Mouse (Mus musculus) left cerebral cortex, postnatal 10 days (tissue): ENCODE results near the gene Tex45. TPM values are rescaled to one million over a fixed set of nuclear protein-coding genes. Genes with fewer than 3 reads are reported as not detected.

Source experiments
- DNase-seq, 2 experiments: peaks; one replicate each; pipeline ENCODE4 v3.0.0; 2021 to 2022; ENCODE audit warnings: low spot score in 2 of 2, mixed read lengths in 1 of 2; ENCODE audit errors: extremely low spot score in 1 of 2
- intact Hi-C: fragments of 180-260 bp; cut with DNase I; formaldehyde crosslinking; loops from one replicate; pipeline ENCODE4 v1.15.1; 2025
- total RNA-seq, 2 experiments: library from RNA; stranded (reverse); gene quantifications; 2 replicates each; pipeline ENCODE4 v1.2.3; 2021

Gene Tex45
- under 1 TPM in 1 of 2 experiments, not detected in 1; 0.30 TPM for total RNA-seq

GRCm38 (mm10) chr8:3470562-3470961 is at the start of gene Tex45:
Gene Tex45 (plus strand): TSS chr8:3470862.
- intact Hi-C loops = no loop called here

GRCm38 (mm10) chr8:3421507-3421906 is 49.2 kb upstream of the Tex45 start:
- intact Hi-C loops = no loop called here
- DNase-seq = no peak

More at GRCm38 (mm10) chr8:3470562-3470961, at the start of gene Tex45:
- DNase-seq = no peak

GRCm38 (mm10) chr8:3425217-3425616 is 45.4 kb upstream of the Tex45 start:
- DNase-seq = no peak
- intact Hi-C loops = no loop called here

DNA sequence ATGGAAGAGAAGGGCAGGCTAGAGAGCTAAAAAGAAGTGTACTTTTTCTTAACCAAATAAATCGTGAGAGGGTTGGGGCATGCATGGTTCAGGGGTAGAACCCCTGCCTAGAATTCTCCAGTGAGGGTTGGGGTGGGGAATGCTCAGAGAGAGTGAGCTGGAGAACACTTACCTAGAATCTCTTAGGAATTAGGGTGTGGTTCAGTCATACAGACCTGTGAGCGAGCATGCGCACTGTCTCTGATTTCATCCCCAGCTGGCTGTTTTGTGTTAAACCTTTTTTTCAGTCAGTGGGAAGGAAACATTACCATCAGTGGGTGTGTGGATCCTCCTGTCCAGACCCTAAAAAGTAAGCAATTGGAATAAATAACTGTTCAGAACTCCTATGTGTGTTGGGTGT is 44.5 kb upstream of the Tex45 start:
- intact Hi-C loops = no loop called here

GRCm38 (mm10) chr8:3428426-3428825 is 42.2 kb upstream of the Tex45 start:
- intact Hi-C loops = no loop called here
- no peak for DNase-seq

More for the DNA sequence above, 44.5 kb upstream of the Tex45 start:
- no peak for DNase-seq

- intact Hi-C loops = no loop called here
- DNase-seq = peak in 1 of 2 experiments; percentile 53
Observed at GRCm38 (mm10) chr8:3429966-3430365, 40.7 kb upstream of the Tex45 start.

DNA sequence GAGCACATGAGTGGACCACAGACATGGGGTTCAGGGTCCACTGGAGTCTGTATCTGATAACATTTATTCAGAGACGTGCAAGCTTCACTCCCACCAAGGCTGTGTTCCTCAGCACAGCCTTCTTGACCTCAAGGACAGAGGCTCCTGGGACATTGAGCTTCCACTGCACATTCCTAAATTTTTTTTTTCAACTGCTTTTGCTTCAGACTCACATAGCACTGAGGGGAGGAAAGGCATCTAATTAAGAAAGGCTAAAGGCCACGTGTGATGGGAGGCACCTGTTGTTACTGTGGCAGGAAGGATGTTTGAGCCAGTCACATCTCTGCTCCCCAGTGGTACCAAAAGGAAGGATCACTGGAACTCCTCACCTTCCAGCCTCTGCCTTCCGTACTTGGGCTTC is 39.5 kb upstream of the Tex45 start:
- intact Hi-C loops = no loop called here
- no peak for DNase-seq

- DNase-seq = no peak
- intact Hi-C loops = no loop called here
Observed at GRCm38 (mm10) chr8:3436492-3436891, 34.2 kb upstream of the Tex45 start.

- intact Hi-C loops = no loop called here
- no peak for DNase-seq
Observed at GRCm38 (mm10) chr8:3439510-3439909, 31.2 kb upstream of the Tex45 start.

DNA sequence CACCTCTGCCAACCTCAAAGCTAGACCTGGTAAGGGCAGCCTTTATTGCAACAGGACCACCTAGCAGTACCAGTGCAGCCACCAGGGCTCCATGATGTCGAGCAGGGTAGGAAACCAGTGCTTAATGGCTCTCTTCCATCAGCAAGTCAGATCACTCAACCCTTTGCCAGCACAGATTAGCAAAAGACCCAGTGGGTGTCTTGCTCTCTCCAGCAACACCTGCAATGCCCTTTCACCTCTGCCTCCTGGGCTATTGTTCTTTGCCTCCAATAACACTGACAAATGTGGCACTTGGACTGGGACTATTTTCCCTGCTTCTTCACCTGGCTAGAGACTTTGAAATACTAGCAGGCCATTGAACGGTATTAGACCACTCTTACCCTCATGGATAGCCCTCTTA is 21.4 kb upstream of the Tex45 start:
- no peak for DNase-seq
- intact Hi-C loops = loop anchor here (10.0 kb wide), 1 partner anchor 264 kb away; no protein-coding TSS in a partner anchor

- peak in 1 of 2 experiments; percentile 64 for DNase-seq
Observed at GRCm38 (mm10) chr8:3450670-3451069, 20.0 kb upstream of the Tex45 start.

DNA sequence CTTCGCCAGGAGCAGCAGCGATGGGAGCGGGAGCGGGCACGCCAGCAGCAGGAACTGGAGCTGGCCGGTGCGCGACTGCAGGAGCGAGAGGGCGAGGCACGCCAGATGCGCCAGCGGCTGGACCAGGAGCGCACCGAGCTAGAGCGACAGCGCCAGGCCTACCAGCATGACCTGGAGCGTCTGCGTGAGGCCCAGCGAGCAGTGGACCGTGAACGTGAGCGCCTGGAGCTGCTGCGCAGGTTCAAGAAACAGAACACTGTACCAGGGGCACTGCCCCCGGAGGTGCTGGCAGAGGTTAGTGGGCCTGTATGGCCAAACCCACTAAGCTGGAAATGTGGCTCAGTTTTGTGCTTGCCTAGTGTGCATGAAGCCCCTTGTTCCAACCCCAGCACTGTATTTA is 18.7 kb upstream of the Tex45 start:
- no peak for DNase-seq
- intact Hi-C loops = no loop called here

More at GRCm38 (mm10) chr8:3450670-3451069, 20.0 kb upstream of the Tex45 start:
- intact Hi-C loops = no loop called here

- intact Hi-C loops = no loop called here
Observed at GRCm38 (mm10) chr8:3463248-3463647, 7.4 kb upstream of the Tex45 start.

GRCm38 (mm10) chr8:3464309-3464708 is 6.4 kb upstream of the Tex45 start:
- intact Hi-C loops = no loop called here
- DNase-seq = peak in 1 of 2 experiments; percentile 31

More at GRCm38 (mm10) chr8:3463248-3463647, 7.4 kb upstream of the Tex45 start:
- DNase-seq = no peak

GRCm38 (mm10) chr8:3467006-3467885 is 3.4 kb upstream of the Tex45 start, which contains the start of gene Pex11g:
Gene Pex11g (minus strand): TSS chr8:3467680.
- intact Hi-C loops = no loop called here
- peak; percentile 85 to 99 for DNase-seq

- intact Hi-C loops = no loop called here
Observed at GRCm38 (mm10) chr8:3467886-3468545, 2.6 kb upstream of the Tex45 start.

DNA sequence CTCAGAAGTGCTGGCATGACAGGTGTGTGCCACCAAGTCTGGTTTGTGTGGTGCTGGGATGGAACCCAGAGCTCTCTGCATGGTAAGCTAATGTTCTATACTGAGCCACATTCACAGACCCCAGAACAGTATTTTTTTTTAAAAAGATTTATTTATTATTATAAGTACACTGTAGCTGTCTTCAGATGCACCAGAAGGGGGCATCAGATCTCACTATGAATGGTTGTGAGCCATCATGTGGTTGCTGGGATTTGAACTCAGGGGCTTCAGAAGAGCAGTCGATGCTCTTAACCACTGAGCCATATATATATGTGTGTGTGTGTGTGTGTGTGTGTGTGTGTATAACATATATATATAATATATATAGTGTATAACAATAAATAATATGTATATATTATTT is 1.8 kb upstream of the Tex45 start:
- intact Hi-C loops = no loop called here
- DNase-seq = no peak

More at GRCm38 (mm10) chr8:3467886-3468545, 2.6 kb upstream of the Tex45 start:
- DNase-seq = no peak

GRCm38 (mm10) chr8:3475715-3476429 is 5.2 kb downstream of the Tex45 start:
- no peak for DNase-seq
- intact Hi-C loops = no loop called here

DNA sequence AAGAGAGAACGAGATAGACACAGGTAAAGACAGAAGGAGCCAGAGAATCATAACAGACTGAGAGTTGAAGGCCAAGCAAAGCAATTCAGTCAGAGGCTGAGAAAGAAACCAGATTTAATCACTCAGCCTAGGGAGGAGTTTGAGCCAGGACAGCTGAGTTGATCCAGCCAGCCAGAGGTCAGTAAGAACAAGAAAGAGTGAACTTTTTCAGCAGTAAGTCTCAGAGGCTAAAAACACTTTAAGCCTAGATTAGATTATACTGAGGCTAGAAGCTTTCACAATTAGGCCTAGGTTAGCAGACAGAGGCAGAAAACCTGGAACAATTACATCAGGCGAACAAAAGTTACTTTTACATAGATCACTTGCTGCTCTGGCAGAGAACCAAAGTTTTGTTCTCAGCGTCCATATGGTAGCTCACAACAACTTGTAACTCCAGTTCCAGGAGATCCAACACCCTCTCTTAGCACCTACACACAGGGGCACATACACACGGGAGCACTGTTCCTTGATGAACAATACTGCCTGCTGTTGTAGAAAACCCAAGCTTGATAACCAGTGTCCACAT is 9.6 kb downstream of the Tex45 start:
- intact Hi-C loops = no loop called here
- DNase-seq = no peak
